Mouse (Mus musculus): ENCODE data around the gene Podn.

GRCm38 (mm10) chr4:108124104-108124503, 27.9 kb upstream of the Podn start:
- TF ChIP-seq CTCF (IDR thresholded peaks at IDR 0.05; ENCODE audit: extremely low read depth, insufficient read length, insufficient replicate concordance, low read depth, low read length) = no peak
- no peak for TF ChIP-seq POLR2A (IDR thresholded peaks at IDR 0.05; ENCODE audit: low read depth, low read length)
